9 mouse cellular contexts compared by ENCODE assay signal in the genomic region with DNA sequence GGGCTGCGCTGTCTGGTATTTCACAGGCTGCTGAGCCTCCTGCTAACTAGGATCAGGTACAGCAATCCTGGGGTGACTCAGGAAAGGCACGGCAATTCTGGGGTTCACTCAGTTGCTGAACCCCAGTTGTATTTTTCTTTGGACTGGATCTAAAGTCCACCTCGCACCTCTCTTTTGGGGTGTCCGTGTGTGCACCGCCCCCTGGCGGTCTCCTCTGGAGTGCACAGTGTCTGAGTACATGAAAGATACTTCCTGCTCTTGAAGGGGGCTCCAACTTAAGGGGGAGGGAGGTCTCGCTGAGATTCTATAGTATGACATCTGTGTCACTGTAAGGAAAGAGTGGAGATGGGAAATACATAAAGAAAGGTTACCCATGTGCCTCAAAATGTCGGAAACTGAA.
DNase-seq lines count a peak whose midpoint lies in the region; ATAC-seq and TF ChIP-seq lines count a peak whose summit lies in the region.
"Had no signal": no experiment of that assay in that cellular context is flagged by ENCODE, and none has a peak within 500 bp of the region (broad histone marks: within the 10 kb centered on the region; RNA-seq: fewer than 3 reads in every experiment).

No protein-coding gene starts in this region.

- H3K4me1 ChIP-seq in ES-Bruce4 (ENCODE audit: control insufficient read depth, insufficient read depth, low read length), result no peaks in the 10 kb centered on the region

- peak; percentile 37 to 64 for DNase-seq in cerebellum, adult 18-20 months
- peak in 1 of 2 experiments; percentile 44 for DNase-seq in layer of hippocampus, adult 2 months (ENCODE audit: low spot score in 2 of 2)
- DNase-seq in layer of hippocampus, adult 9-11 months, result no peak
- DNase-seq in lung, postnatal 14 days, result peak; percentile 9
- DNase-seq in urinary bladder, postnatal 10 days (ENCODE audit: low spot score), result no peak
- DNase-seq: gastrocnemius, postnatal 36 days had no signal

- no peak overlapping the region for H3K27ac ChIP-seq in layer of hippocampus, adult 2 months
- H3K27ac ChIP-seq in ES-Bruce4 (ENCODE audit: insufficient read depth, low read length), result no peak overlapping the region

- ATAC-seq in cerebellum, adult (ENCODE audit: insufficient number of reproducible peaks, low FRiP score, low TSS enrichment), result no peak
- no peak for ATAC-seq in activated CD4-positive, CD25-positive, alpha-beta regulatory T cell, adult 4 months

- peak; percentile 82 for TF ChIP-seq CTCF in layer of hippocampus, adult 2 months (conservative IDR thresholded peaks at IDR 0.05)
- peak; percentile 56 for TF ChIP-seq CTCF in ES-Bruce4 (IDR thresholded peaks at IDR 0.05; ENCODE audit: low read depth, low read length)

- H3K9ac ChIP-seq in ES-Bruce4 (ENCODE audit: low read depth, poor library complexity, severe bottlenecking), result no peak overlapping the region

- H3K9me3 ChIP-seq in ES-Bruce4 (replicated peaks; ENCODE audit: control insufficient read depth, insufficient read depth, low read length, poor library complexity, severe bottlenecking), result no peaks in the 10 kb centered on the region

- no peak for TF ChIP-seq POLR2A in ES-Bruce4 (IDR thresholded peaks at IDR 0.05; ENCODE audit: insufficient read depth, low read length)

- H3K36me3 ChIP-seq in ES-Bruce4 (ENCODE audit: control insufficient read depth, insufficient read depth, low read length, poor library complexity, severe bottlenecking), result no peaks in the 10 kb centered on the region

- no peak overlapping the region for H3K4me3 ChIP-seq in layer of hippocampus, adult 2 months
- H3K4me3 ChIP-seq in ES-Bruce4 (ENCODE audit: low read depth, low read length), result no peak overlapping the region

- TF ChIP-seq EP300 in ES-Bruce4 (IDR thresholded peaks at IDR 0.05; ENCODE audit: insufficient read depth, low read depth, low read length), result no peak

- no peaks in the 10 kb centered on the region for H3K27me3 ChIP-seq in ES-Bruce4 (ENCODE audit: control insufficient read depth, insufficient read depth, low read length, poor library complexity, severe bottlenecking)

Comparison
In these comparisons a context has a peak if more than half of its experiments do, and no peak if none do; other contexts are left out.
1. DNase-seq: peak in cerebellum, adult 18-20 months (2 of 2) and lung, postnatal 14 days (single experiment); none in layer of hippocampus, adult 9-11 months (single experiment) and urinary bladder, postnatal 10 days (single experiment).